Mouse (Mus musculus) neural tube, embryonic 14.5 days (tissue): ENCODE measurements around the gene Satb1. TPM values are rescaled to one million over a fixed set of nuclear protein-coding genes. Genes with fewer than 3 reads are reported as not detected.
A peak's percentile ranks its signal among the peaks of the same experiment; 100 is the strongest.

Experiments
- ATAC-seq: fragments of 200-750 bp; cut with Nextera tagmentation; 2 replicates; pipeline ENCODE4 v1.8.0; 2017; ENCODE audit warnings: low read depth, mild to moderate bottlenecking, moderate TSS enrichment, moderate library complexity
- H3K27ac ChIP-seq: fragments of 300-500 bp; sonication (generic); 2 replicates; pipeline ENCODE4 v1.5.1; 2014; ENCODE audit warnings: low read depth, mild to moderate bottlenecking, control low read depth, low read length, moderate library complexity, mixed read lengths
- H3K27me3 ChIP-seq: fragments of 300-500 bp; sonication (generic); 2 replicates; pipeline ENCODE4 v1.6.1; 2014; ENCODE audit warnings: low read length; ENCODE audit not compliant: control insufficient read depth, insufficient read depth
- H3K36me3 ChIP-seq: fragments of 300-500 bp; sonication (generic); 2 replicates; pipeline ENCODE4 v1.6.1; 2014; ENCODE audit warnings: low read length, mixed read lengths; ENCODE audit not compliant: control insufficient read depth, insufficient read depth
- H3K4me1 ChIP-seq: fragments of 300-500 bp; sonication (generic); 2 replicates; pipeline ENCODE4 v1.6.1; 2014; ENCODE audit warnings: low read length; ENCODE audit not compliant: control insufficient read depth, insufficient read depth
- H3K4me2 ChIP-seq: fragments of 300-500 bp; sonication (generic); 2 replicates; pipeline ENCODE4 v1.6.1; 2014; ENCODE audit warnings: mild to moderate bottlenecking, low read depth, low read length, control low read depth
- H3K4me3 ChIP-seq: fragments of 300-500 bp; sonication (generic); 2 replicates; pipeline ENCODE4 v1.5.1; 2014; ENCODE audit warnings: low read depth, low read length, control low read depth, mixed read lengths
- H3K9ac ChIP-seq: fragments of 300-500 bp; sonication (generic); replicated peaks from 2 replicates; pipeline ENCODE4 v1.6.1; 2014; ENCODE audit warnings: low read depth, mild to moderate bottlenecking, control low read depth, low read length, mixed read lengths
- H3K9me3 ChIP-seq: fragments of 300-500 bp; sonication (generic); 2 replicates; pipeline ENCODE4 v1.6.1; 2016; ENCODE audit warnings: low read length; ENCODE audit not compliant: control insufficient read depth
- WGBS: fragments of 180-500 bp; shearing (Covaris S2); extraction: QIAGEN DNeasy Blood & Tissue Kit; methylation state at CpG from one replicate; pipeline ENCODE4 v1.1.7; 2014; 5-methylcytosine and 5-hydroxymethylcytosine counted together
- polyA plus RNA-seq: library from polyadenylated mRNA; unstranded; fragments of >200 nt; fragmentation: Nextera tagmentation; extraction: Ambion mirVana; gene quantifications from 2 replicates; pipeline ENCODE4 v1.2.1, GENCODE M21; 2014

Satb1 gene
- polyA plus RNA-seq, 1 experiment from 2014 or later = 60.5 TPM

- Histone ChIP-seq H3K4me3 (no peak overlapping the region), H3K4me2 (no peak overlapping the region), H3K4me1 (no peaks in the 10 kb centered on the region), H3K27me3 (no peaks in the 10 kb centered on the region), H3K9ac (no peak overlapping the region), H3K9me3 (no peaks in the 10 kb centered on the region), H3K36me3 (no peaks in the 10 kb centered on the region), H3K27ac (no peak overlapping the region)
- WGBS = 84% methylated on average over 3 of the region's 3 CpGs
- no peak for ATAC-seq
These were observed 22.2 kb upstream of the Satb1 start for GRCm38 (mm10) chr17:51855261-51855660.

- no peaks in the 10 kb centered on the region for H3K9me3 ChIP-seq
- H3K27me3 ChIP-seq = no peaks in the 10 kb centered on the region
- ATAC-seq = no peak
- no peak overlapping the region for H3K27ac ChIP-seq
- no peaks in the 10 kb centered on the region for H3K36me3 ChIP-seq
- WGBS = 87% methylated on average over 5 of the region's 5 CpGs
- no peak overlapping the region for H3K4me3 ChIP-seq
- no peak overlapping the region for H3K9ac ChIP-seq
- H3K4me2 ChIP-seq = no peak overlapping the region
- H3K4me1 ChIP-seq = no peaks in the 10 kb centered on the region
These were observed 20.9 kb upstream of the Satb1 start for GRCm38 (mm10) chr17:51853952-51854351.

- no peaks in the 10 kb centered on the region for H3K36me3 ChIP-seq
- 65% methylated on average over 6 of the region's 6 CpGs for WGBS
- H3K9me3 ChIP-seq = no peaks in the 10 kb centered on the region
- no peaks in the 10 kb centered on the region for H3K27me3 ChIP-seq
- no peak overlapping the region for H3K4me2 ChIP-seq
- H3K4me3 ChIP-seq = no peak overlapping the region
- H3K9ac ChIP-seq = no peak overlapping the region
- H3K4me1 ChIP-seq = no peaks in the 10 kb centered on the region
- ATAC-seq = no peak
- H3K27ac ChIP-seq = no peak overlapping the region
These were observed 7.5 kb upstream of the Satb1 start for GRCm38 (mm10) chr17:51840596-51840995.

- H3K4me3 ChIP-seq = no peak overlapping the region
- no peaks in the 10 kb centered on the region; the same call in 1 of the 2 replicates for H3K27me3 ChIP-seq
- no peak for ATAC-seq
- no peaks in the 10 kb centered on the region for H3K36me3 ChIP-seq
- WGBS = 71% methylated on average over 5 of the region's 5 CpGs
- H3K4me1 ChIP-seq = no peaks in the 10 kb centered on the region
- no peaks in the 10 kb centered on the region for H3K9me3 ChIP-seq
- H3K27ac ChIP-seq = no peak overlapping the region
- no peak overlapping the region for H3K4me2 ChIP-seq
- no peak overlapping the region for H3K9ac ChIP-seq
These were observed 6.4 kb upstream of the Satb1 start for GRCm38 (mm10) chr17:51839484-51839883.

GRCm38 (mm10) chr17:51836901-51837300, 3.8 kb upstream of the Satb1 start:
- 14% methylated on average over 1 of the region's 1 CpGs for WGBS
- Histone ChIP-seq H3K4me1 (peaks cover 9% of the 10 kb centered on the region), H3K36me3 (no peaks in the 10 kb centered on the region), H3K27ac (no peak overlapping the region), H3K4me3 (no peak overlapping the region), H3K4me2 (no peak overlapping the region), H3K9ac (no peak overlapping the region), H3K9me3 (no peaks in the 10 kb centered on the region), H3K27me3 (peaks cover 4% of the 10 kb centered on the region)
- ATAC-seq = no peak

- no peak overlapping the region for H3K4me3 ChIP-seq
- H3K9ac ChIP-seq = no peak overlapping the region
- H3K27me3 ChIP-seq = peaks cover 7% of the 10 kb centered on the region
- no peak for ATAC-seq
- H3K9me3 ChIP-seq = no peaks in the 10 kb centered on the region
- no peak overlapping the region for H3K4me2 ChIP-seq
- WGBS = 89% methylated on average over 5 of the region's 5 CpGs
- H3K4me1 ChIP-seq = peaks cover 11% of the 10 kb centered on the region
- H3K27ac ChIP-seq = no peak overlapping the region
- H3K36me3 ChIP-seq = no peaks in the 10 kb centered on the region
These were observed 3.2 kb upstream of the Satb1 start for GRCm38 (mm10) chr17:51836243-51836642.

GRCm38 (mm10) chr17:51833578-51834361, 680 bp upstream of the Satb1 start:
- Histone ChIP-seq H3K4me3 (peak overlapping the region; percentile 77), H3K4me2 (peak overlapping the region; percentile 99), H3K4me1 (peaks cover 11% of the 10 kb centered on the region), H3K9ac (no peak overlapping the region), H3K27me3 (peaks cover 10% of the 10 kb centered on the region), H3K27ac (no peak overlapping the region), H3K36me3 (no peaks in the 10 kb centered on the region), H3K9me3 (no peaks in the 10 kb centered on the region)
- under 1% methylated on average over 16 of the region's 16 CpGs for WGBS
- no peak for ATAC-seq

- Histone ChIP-seq H3K4me2 (peak overlapping the region; percentile 99), H3K27ac (peak overlapping the region; percentile 57), H3K36me3 (no peaks in the 10 kb centered on the region), H3K9me3 (no peaks in the 10 kb centered on the region), H3K4me1 (peaks cover 11% of the 10 kb centered on the region), H3K27me3 (peaks cover 10% of the 10 kb centered on the region), H3K9ac (peak overlapping the region; percentile 72), H3K4me3 (peak overlapping the region; percentile 77)
- 0% methylated on average over 2 of the region's 66 CpGs for WGBS
- peak; percentile 79 for ATAC-seq
These were observed 642 bp downstream of the Satb1 start for GRCm38 (mm10) chr17:51832421-51832875.

- peak overlapping the region; percentile 99 for H3K4me2 ChIP-seq
- H3K27ac ChIP-seq = no peak overlapping the region
- peak overlapping the region; percentile 72 for H3K9ac ChIP-seq
- no peaks in the 10 kb centered on the region for H3K36me3 ChIP-seq
- peaks cover 11% of the 10 kb centered on the region for H3K4me1 ChIP-seq
- peak; percentile 33; the same call in 1 of the 2 replicates for ATAC-seq
- peak overlapping the region; percentile 77 for H3K4me3 ChIP-seq
- H3K9me3 ChIP-seq = no peaks in the 10 kb centered on the region
- WGBS = under 1% methylated on average over 57 of the region's 57 CpGs
- peaks cover 10% of the 10 kb centered on the region for H3K27me3 ChIP-seq
These were observed 1.2 kb downstream of the Satb1 start for GRCm38 (mm10) chr17:51831702-51832420.
